Mouse (Mus musculus) spleen, adult 2 months (tissue): ENCODE data around the gene Pank3. TPM values are rescaled to one million over a fixed set of nuclear protein-coding genes. Genes with fewer than 3 reads are reported as not detected.

ENCODE experiments used
- DNase-seq, 2 experiments: peaks; one replicate each; pipeline versions ENCODE4 v3.0.0 to v3.0.0-alpha.2; 2012 to 2021; ENCODE audit warnings: low spot score in 2 of 2, low read depth in 1 of 2
- H3K27ac ChIP-seq: fragments of 200-500 bp; 2 replicates; pipeline ENCODE4 v1.5.1; 2012; ENCODE audit warnings: low read length, inconsistent platforms; ENCODE audit not compliant: insufficient read depth
- H3K27me3 ChIP-seq: fragments of 200-500 bp; 2 replicates; pipeline ENCODE4 v1.6.1; 2012; ENCODE audit warnings: mild to moderate bottlenecking, moderate library complexity, low read length, inconsistent platforms; ENCODE audit not compliant: control insufficient read depth, insufficient read depth
- H3K36me3 ChIP-seq: fragments of 200-500 bp; 2 replicates; pipeline ENCODE4 v1.6.1; 2012; ENCODE audit warnings: mild to moderate bottlenecking, low read length, inconsistent platforms; ENCODE audit not compliant: control insufficient read depth, insufficient read depth
- H3K4me1 ChIP-seq: fragments of 200-500 bp; 2 replicates; pipeline ENCODE4 v1.6.1; 2011; ENCODE audit warnings: inconsistent platforms; ENCODE audit not compliant: control insufficient read depth, insufficient read depth, insufficient read length
- H3K4me3 ChIP-seq: fragments of 200-500 bp; 2 replicates; pipeline ENCODE4 v1.5.1; 2011; ENCODE audit warnings: mild to moderate bottlenecking, inconsistent platforms; ENCODE audit not compliant: insufficient read depth, insufficient read length; ENCODE audit errors: extremely low read depth
- CTCF ChIP-seq: fragments of 200-500 bp; IDR thresholded peaks from 2 replicates; pipeline ENCODE4 v1.5.1; 2011; ENCODE audit warnings: mild to moderate bottlenecking, inconsistent platforms; ENCODE audit not compliant: insufficient read depth, insufficient read length, insufficient replicate concordance; ENCODE audit errors: extremely low read depth
- POLR2A ChIP-seq: fragments of 200-500 bp; IDR thresholded peaks from 2 replicates; pipeline ENCODE4 v1.6.1; 2011; ENCODE audit warnings: low read depth, low read length, inconsistent platforms
- WGBS: fragments of 180-500 bp; shearing (Covaris S2); methylation state at CpG from one replicate; pipeline ENCODE4 v1.1.7; 2018; 5-methylcytosine and 5-hydroxymethylcytosine counted together
- polyA plus RNA-seq: library from polyadenylated mRNA; depleted of rRNA; stranded (reverse); fragments of >200 nt; gene quantifications from 2 replicates; pipeline ENCODE4 v1.2.3, GENCODE M21; 2012

Pank3 gene
- polyA plus RNA-seq, 1 experiment = 2.5 TPM

GRCm38 (mm10) chr11:35775606-35776005, 6.3 kb downstream of the Pank3 start:
- Histone ChIP-seq H3K4me1 (peaks cover 7% of the 10 kb centered on the region), H3K36me3 (peaks cover 12% of the 10 kb centered on the region), H3K4me3 (no peak overlapping the region), H3K27me3 (no peaks in the 10 kb centered on the region), H3K27ac (no peak overlapping the region)
- no peak for TF ChIP-seq POLR2A
- WGBS = 98% methylated on average over 3 of the region's 3 CpGs
- DNase-seq = no peak

- Histone ChIP-seq H3K27ac (no peak overlapping the region), H3K4me3 (no peak overlapping the region), H3K4me1 (no peaks in the 10 kb centered on the region; the same call in 1 of the 2 replicates), H3K36me3 (peaks cover 12% of the 10 kb centered on the region), H3K27me3 (no peaks in the 10 kb centered on the region)
- no peak for TF ChIP-seq POLR2A
- no peak for TF ChIP-seq CTCF
- DNase-seq = no peak
- 88% methylated on average over 3 of the region's 3 CpGs for WGBS
Measured at GRCm38 (mm10) chr11:35776452-35776851, 7.2 kb downstream of the Pank3 start.

- Histone ChIP-seq H3K36me3 (peaks cover 35% of the 10 kb centered on the region), H3K4me1 (no peaks in the 10 kb centered on the region)
- WGBS = 85% methylated on average over 3 of the region's 3 CpGs
Measured at GRCm38 (mm10) chr11:35780336-35780735, 11.1 kb downstream of the Pank3 start.

GRCm38 (mm10) chr11:35782444-35782843, 13.2 kb downstream of the Pank3 start:
- DNase-seq = no peak
- Histone ChIP-seq H3K4me1 (no peaks in the 10 kb centered on the region), H3K27me3 (no peaks in the 10 kb centered on the region), H3K36me3 (peaks cover 37% of the 10 kb centered on the region), H3K4me3 (no peak overlapping the region), H3K27ac (no peak overlapping the region)
- TF ChIP-seq POLR2A (no peak), CTCF (no peak)
- 92% methylated on average over 3 of the region's 3 CpGs for WGBS

More at GRCm38 (mm10) chr11:35780336-35780735, 11.1 kb downstream of the Pank3 start:
- no peaks in the 10 kb centered on the region for H3K27me3 ChIP-seq
- no peak overlapping the region for H3K27ac ChIP-seq
- no peak overlapping the region for H3K4me3 ChIP-seq
- no peak for TF ChIP-seq POLR2A
- TF ChIP-seq CTCF = no peak
- DNase-seq = no peak

- Histone ChIP-seq H3K4me1 (no peaks in the 10 kb centered on the region), H3K27me3 (no peaks in the 10 kb centered on the region), H3K36me3 (peaks cover 33% of the 10 kb centered on the region), H3K4me3 (no peak overlapping the region), H3K27ac (no peak overlapping the region)
- no peak for DNase-seq
- WGBS = 91% methylated on average over 5 of the region's 5 CpGs
- TF ChIP-seq POLR2A = no peak
Measured at GRCm38 (mm10) chr11:35783038-35783437, 13.8 kb downstream of the Pank3 start.

- no peaks in the 10 kb centered on the region for H3K4me1 ChIP-seq
- no peak for TF ChIP-seq POLR2A
- no peak for TF ChIP-seq CTCF
- 95% methylated on average over 3 of the region's 3 CpGs for WGBS
- peaks cover 26% of the 10 kb centered on the region for H3K36me3 ChIP-seq
- no peak overlapping the region for H3K27ac ChIP-seq
- H3K27me3 ChIP-seq = no peaks in the 10 kb centered on the region
- DNase-seq = no peak
- no peak overlapping the region for H3K4me3 ChIP-seq
Measured at GRCm38 (mm10) chr11:35784002-35784401, 14.7 kb downstream of the Pank3 start.

GRCm38 (mm10) chr11:35784537-35784936, 15.3 kb downstream of the Pank3 start:
- WGBS = 90% methylated on average over 4 of the region's 4 CpGs
- DNase-seq = no peak
- TF ChIP-seq POLR2A (no peak), CTCF (no peak)
- no peak overlapping the region for H3K27ac ChIP-seq
- peaks cover 26% of the 10 kb centered on the region for H3K36me3 ChIP-seq
- no peaks in the 10 kb centered on the region for H3K4me1 ChIP-seq
- no peak overlapping the region for H3K4me3 ChIP-seq
- H3K27me3 ChIP-seq = no peaks in the 10 kb centered on the region
